Mouse (Mus musculus) thymus, postnatal 14 days (tissue): ENCODE measurements around the gene Skp1a.
"Not testable (repeated sequence)": the region's sequence is repeated elsewhere in the genome, so short reads cannot be mapped to it uniquely, and the experiment has no call there.

Experiments used
- DNase-seq: peaks from one replicate; pipeline ENCODE4 v3.0.0; 2021

Gene Skp1a

DNA sequence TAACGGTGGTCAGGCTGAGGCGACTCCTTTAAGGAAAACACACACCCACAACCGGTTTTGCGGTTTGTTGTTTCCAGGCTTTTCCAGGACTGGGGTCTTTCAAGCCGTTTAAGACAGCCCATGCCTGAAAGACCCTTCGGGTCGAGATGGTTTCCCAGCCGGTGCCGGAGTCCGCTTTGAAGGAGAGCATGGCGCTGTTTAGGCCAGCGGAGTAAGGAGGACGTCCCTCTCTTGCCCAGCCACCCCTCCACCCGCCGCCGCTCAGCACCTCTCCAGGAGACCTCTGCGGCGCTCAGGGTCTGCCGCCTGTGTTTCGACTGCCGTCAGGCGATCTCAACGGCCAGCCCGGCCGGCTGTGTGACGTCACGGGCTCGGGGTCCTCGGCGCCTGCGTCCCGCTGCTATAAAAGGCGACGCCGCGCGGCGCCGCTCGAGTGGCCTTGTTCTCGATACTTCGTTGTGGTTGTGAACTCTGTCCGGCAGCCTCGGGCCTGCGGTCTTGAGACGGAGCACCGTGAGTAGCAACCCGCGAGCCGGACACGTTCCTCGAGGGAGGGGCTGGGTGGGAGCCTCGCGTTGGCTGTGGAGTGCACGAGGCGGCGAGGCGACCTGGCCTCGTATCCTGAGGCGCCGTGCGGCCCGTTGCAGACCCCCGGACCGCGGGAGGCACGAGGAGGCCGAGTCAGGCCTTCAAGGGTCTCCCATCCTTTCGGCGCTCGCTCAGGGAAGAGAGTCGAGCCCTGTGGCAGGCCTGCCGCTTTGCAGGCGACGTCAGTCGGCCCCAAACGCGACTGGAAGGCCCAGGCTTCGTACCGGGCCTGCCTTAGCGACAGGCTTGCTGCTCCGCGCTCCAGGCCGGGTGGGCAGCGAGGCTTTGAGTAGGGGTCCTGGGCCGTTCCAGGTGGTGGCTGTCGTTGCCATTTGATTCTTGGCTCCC is at the start of gene Skp1a:
Skp1a (plus strand) TSS at position 390 of the 936 bp plus-strand sequence.
- DNase-seq = peak; percentile 92

DNA sequence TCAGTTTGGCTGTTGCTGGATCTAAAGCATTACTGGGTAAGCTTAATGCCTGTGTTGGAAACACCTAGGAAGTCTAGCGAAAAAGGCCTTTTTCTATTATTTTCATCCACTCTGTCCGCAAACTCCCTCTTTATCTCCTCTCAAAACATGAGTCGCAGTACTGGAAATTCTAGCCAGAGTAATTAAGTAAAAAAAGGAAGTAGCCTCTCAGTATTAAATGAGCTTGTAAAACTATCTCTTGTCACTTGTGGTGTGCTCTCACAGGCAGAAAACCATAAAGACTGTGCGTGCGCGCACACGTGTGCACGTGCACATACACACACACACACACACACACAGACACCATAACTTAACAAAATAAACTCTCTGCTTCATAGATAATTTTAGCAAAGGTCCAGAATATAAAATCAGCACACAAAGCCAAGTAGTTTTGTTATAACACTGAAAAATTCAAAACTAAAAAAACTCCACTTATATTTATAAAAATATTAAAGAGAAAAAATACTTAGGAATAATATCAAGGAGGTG is 35.2 kb upstream of the Skp1a start:
- not testable (repeated sequence) for DNase-seq

DNA sequence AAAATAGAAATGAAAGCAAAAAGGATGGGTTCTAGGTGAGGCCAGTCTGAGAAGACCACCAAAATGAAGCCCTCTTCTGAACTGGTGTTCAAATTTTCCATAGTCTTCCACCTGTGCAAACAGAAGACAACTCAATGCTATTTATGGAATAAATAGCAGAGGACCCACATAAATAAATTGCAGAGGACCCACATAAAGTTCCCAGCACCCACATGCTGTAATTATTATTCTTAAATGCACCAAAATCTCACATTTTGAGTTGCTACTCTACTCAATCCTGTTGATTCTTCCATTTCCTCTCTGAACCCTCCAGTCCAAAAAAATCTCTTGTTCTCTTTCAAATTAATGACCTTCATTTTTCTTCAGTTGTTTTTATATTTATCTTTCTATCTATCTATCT is 17.9 kb upstream of the Skp1a start, which contains the start of gene Olfr1371:
Olfr1371 (minus strand) TSS at position 101 of the 400 bp plus-strand sequence.
- no peak for DNase-seq

DNA sequence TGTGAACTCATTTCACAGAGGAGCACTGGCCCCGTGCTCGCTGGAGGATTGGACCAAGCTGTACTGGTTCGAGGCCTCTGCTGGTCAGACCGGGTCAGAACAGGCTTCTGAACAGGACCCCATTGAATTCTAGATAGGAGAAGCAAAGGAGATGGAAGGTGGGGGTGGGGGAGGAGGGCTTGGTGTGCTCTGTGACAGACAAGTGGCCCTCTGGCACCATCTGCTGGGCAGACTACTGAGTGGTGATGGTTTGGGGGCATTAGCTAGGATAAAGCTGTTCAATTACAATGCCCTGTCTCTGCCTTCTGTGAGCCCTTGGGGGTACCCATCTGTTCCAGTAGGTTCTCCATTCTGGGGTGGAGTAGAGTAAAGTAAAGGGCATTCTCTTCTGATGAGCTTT is 11.5 kb upstream of the Skp1a start:
- DNase-seq = peak; percentile 86

DNA sequence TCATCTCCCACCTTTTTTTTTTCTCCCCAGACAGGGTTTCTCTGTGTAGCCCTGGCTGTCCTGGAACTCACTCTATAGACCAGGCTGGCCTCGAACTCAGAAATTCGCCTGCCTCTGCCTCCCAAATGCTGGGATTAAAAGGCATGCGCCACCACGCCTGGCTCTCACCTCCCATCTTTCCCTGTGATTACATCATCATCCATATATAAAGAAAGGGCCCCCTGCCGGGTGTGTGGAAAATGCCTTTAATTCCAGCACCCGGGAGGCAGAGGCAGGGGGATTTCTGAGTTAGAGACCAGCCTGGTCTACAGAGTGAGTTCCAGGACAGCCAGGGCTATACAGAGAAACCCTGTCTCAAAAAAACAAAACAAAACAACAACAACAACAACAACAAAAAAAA is 9.9 kb upstream of the Skp1a start:
- not testable (repeated sequence) for DNase-seq

DNA sequence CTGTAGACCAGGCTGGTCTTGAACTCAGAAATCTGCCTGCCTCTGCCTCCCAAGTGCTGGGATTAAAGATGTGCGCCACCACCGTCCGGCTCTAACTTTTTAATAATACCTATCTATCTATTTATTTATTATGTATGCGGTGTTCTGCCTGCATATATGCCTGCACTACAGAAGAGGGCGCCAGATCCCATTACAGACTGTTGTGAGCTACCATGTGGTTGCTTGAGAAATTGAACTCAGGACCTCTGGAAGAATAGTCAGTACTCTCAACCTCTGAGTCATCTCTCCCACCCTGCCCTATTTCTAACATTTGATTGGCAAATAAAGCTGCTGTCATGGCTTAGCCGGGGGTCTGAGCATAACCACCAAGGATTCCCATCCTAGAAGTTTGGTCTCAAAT is 8.9 kb upstream of the Skp1a start:
- peak; percentile 64 for DNase-seq

DNA sequence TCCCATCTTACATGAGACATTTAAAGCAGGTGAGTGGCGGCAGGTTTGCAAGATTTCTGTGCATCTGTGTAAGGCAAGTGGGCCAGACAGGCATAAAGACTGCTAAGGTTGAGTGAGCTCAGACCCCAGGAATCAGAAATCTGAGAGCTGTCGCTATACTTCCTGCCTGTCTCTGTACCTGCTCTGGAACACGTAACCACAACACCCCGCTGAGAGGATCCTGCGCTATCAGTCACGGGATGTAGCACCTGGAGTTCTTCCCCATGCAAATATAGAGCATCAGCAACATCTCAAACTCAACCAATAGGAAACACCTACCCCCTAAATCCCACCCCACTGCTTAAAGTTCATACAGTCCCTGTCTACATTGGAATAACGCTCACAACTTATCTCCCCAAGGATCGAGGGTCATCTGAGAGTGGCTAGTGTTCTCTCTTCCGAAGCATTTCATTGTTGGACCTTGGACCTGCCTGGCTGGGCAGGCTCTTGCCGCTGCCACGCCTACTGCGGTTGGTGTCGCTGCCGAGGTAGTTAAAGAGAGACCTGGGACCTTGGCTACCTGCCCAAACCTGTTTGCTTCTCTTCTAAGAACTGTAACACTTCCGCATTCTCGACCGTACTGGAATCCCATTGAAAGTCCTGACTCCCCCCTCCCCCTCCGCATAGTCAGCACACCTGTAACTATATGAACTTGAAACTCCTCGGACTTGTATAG is 7.7 kb upstream of the Skp1a start:
- peak; percentile 67 for DNase-seq

DNA sequence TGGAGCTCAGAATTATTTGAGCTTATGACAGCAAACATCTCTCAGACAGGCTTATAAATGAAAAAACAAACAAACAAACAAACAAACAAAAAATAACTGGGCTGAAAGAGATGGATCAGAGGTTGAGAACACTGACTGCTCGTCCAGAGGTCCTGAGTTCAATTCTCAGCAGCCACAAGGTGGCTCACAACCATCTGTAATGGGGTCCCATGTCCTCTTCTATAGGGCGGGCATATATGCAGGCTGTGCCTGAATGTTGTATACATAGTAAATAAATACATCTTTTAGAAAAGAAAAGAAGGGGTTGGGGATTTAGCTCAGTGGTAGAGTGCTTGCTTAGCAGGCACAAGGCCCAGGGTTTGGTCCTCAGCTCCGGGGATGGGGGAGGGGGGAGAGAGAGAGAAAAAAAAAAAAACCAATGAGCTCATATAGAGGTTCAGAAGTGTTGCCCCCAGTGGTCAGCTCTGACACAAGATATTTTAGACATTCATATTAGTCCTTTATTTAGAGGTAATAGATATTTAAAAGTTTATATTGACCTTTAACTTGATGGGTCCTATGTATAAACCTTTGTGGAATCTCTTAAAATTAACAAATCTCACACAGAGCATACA is 5.7 kb upstream of the Skp1a start:
- DNase-seq = peak; percentile 61

DNA sequence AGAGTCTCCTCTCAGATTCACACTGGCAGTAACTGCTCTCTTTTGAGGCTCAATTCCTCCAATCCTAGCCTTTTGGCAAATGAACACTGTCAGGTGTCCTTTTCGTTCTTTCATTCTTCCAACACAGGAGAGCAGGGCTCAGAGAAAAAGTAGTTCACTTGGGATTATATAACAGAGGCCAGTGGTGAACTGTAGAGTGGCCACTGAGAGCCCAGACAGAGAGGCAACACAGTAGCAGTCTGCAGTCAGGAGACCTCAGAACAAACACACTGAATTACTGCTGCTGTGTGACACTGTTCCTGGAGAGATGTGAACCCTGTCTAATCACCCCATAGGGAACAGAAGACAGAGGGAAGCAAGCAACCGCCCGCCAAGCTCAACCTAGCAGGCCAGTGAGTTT is 4.7 kb upstream of the Skp1a start:
- DNase-seq = no peak

DNA sequence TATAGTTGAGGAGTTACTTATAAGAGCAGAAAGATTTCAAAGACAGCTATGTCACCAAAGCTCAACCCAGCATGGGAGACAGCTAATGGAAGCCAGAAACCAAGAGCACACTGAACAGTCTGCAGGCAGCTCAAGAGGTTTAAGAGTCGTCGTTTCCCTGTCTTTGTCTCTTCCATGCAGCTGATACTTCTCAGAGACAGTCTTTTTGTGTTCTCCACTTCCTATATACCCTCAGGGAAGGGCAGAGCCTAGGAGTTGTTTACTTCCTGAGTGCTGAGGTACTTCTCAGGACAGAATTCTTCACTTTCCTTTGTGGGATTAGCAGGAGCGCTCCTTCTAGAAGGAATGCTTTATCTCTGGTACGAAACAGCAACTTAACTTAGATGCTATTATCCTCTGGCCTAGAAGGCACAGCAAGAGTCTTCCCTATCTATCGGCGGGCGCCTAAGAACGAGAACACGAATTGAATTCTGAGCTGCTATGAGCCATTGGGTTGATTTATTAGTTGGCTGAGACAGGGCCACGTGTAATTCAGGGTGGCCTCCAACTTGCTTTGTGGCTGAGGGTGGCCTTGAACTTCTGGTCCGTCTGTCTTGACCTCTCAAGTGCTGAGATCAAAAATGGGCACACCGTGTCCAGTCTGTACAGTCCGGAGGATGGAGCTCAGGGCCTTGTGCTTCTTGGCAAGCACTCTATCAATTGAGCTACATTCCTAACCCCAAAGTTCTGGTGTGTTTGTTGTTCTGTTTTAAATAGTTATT is 4.1 kb upstream of the Skp1a start:
- no peak for DNase-seq

DNA sequence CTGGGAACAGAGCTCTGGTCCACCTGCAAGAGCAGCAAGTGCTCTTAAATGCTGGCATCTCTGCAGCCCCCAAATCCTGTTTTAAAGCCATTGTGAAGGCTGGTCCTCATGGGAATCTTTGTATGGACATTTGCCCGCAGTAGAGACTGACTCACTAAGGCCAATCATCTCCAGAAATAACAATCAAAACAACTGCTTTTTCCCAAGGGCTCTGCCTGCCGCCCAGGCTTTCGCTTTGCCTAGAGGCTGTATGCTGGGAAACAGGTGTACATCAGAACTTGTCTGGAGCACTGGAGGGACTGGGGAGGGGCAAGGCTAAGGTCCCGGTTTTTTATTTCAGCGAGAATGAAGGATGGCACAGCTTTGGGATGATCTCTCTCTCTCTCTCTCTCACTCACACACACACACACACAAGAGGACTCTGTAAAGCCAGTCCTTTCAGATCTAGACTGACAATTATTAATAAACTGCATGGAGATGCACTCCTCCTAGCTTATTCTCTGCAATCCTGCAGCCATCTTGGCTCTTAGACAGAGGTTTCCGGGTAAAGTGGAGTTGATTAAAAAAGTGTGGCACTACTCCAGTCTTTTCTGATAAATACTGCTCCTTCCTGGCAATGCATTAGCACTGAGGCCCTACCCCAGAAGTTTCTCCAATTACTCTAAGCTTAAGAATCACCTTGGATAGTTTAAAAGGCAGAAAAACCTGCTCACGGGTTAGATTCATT is 2.9 kb upstream of the Skp1a start:
- no peak for DNase-seq

DNA sequence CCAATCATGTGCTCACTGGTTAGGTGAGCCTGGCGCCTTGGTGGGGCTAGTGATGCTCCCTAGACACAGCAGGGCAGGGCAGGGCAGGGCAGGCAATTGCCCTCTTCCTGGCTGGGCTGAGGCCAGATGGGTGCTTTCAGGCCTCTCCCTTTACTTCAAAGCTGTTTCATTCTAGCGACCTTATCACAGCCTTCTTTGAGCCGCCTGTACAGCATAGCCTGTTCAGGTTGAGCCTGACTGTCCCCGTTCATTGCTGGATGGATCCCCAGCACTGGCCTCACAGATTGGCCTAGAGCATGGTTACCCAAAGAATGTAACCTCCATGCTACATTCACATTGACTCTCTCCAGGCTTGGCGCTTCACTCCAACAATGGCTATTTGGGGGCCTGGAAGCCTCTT is 1.1 kb upstream of the Skp1a start:
- DNase-seq = no peak

DNA sequence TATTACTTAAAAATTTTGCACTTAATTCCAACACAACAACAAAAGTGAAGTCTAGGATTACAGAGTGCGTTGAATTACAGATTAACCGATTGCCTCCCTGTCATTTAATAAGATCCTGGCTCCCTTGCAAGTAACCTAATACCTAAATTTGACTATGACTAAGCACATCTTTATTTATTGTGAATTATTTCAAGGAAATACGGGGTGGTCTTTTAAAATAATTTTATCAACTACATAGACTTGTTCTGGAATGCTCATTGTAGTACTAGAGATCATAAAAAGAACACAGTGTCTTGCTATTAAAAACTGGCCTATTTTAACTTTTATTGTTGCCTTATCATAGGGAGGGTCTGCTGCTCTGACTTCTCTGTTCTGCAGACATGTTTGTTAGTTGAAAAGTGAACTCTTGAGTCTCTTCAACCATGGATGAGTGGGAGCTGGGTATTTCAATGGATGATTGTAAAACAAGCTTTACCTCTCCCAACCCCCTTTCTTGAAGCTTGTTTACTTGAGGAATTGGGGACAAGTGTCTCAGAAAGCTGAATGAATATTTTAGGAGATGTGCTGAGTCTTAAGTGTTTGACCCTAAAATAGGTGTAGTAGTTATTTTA is 1.4 kb downstream of the Skp1a start:
- DNase-seq = no peak

DNA sequence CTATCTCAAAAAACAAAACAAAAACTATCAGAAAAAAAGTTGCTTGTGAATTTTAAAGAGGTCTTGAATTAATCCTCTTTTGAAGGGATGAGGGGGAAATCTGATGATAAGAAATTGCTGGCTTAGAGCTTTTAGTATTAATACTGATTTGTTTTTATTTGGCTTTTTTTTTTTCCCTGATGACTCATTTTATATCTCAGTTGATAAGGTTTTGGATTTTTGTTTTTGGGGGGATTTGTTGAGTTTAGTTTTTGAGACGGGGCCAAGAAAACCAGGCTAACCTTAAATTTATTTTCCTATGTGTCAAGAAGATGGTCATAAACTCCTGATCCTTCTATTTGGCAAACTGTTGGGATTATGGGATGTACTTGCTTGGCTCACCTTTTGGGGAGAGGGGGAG is 2.1 kb downstream of the Skp1a start:
- DNase-seq = no peak

DNA sequence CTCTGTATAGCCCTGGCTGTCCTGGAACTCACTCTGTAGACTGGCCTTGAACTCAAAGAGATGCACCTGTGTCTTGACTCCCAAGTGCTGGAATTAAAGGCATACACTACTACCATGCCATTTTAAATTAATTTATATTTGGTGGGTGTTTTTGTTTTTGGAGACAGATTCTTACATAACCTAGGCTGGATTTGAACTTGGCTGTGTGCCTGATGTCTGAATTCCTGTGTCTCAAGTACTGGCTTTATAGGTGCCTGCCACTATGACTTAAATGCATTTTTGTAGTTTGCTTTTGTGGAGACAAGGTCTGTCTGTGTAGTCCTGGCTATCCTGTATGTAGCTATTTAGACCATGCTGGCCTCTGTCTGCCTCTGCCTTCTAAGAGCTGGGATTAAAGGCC is 2.7 kb downstream of the Skp1a start:
- peak; percentile 1 for DNase-seq

DNA sequence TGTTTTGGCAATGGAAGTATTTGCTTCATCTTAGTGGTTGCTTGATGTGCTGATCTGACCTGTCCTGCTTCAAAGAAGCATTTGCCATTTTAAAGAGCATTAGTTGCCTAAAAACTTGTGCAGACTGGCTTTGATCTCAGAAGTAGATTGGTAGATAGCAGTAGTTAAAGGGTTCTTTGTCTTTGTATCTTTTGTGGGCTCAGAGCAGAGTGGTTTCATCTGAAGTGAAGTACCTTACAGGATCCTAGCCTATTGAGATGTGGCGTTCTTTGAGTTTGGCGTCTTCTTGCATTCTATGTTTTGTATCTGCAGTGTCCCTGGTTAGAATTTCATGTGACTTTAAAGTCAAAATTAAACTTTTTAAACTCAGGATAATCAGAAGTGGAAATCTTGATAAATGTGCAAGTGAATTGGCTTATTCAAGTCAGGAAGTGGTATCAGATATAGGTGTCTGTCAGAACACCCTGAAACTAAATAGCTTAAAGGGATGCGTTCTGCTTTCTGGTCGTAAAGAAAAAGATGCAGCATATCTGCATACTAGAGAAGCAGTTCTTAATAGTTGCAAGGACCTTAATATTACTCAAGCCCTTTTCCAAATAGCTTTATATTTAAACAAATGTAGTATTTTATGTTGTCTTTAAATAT is 9.2 kb downstream of the Skp1a start:
- DNase-seq = no peak

DNA sequence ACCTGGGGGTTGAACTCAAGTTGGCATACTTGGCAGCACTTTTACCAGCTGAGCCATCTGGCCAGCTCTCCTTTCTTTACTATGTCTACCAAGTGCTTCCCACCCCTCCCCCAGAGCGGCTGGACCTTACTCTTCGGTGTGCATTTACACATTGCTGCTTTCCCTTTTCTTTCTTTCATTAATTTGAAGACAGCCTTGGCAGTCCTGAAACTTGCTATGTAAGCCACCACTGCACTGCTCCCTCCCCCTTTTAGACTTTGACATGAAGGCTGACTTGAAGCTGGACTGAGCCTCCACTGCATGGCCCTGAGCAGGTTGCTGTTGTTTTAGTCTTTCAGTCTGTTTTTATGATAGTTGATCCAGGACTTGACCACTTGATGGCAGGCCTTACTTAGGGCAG is 17.7 kb downstream of the Skp1a start:
- DNase-seq = peak; percentile 10

DNA sequence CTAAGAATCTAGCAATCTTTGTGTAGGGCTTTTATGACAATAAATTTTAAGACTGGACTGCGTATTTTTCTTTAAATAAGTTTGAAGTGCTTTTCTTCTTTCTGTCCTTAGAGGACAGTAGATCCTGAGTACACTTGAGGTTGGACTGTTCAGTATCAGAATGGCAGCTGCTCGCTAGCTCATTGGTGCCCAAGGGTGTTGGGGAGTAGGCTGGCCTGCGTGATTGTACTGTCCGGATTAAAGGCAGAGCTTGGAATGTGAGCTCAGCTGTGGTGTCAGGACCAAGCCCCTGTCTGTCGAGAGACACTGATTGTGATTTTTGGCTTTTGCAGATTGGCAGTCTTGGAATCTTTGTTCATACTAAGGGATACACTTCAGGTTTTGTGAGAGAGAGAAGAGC is 20.0 kb downstream of the Skp1a start:
- peak; percentile 35 for DNase-seq

DNA sequence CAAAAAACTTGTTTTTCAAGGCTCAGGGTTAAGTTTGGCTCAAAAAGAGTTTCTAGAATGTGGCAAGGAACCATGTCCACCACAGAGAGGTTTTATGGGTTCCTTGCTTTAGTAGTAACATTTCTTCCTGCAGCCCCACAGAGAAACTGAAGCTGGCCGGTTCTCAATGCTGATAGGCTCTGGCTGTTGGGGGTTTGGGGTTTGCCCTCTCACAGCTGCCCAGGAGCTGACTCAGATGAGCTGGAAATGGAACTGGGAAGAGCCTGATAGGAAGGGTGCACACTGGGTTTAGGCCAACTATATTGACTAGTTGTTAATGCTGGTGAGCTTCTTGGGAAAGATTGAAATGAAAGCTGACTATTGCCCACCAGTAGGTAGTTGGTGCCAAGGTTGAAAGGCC is 20.9 kb downstream of the Skp1a start:
- DNase-seq = peak; percentile 27

DNA sequence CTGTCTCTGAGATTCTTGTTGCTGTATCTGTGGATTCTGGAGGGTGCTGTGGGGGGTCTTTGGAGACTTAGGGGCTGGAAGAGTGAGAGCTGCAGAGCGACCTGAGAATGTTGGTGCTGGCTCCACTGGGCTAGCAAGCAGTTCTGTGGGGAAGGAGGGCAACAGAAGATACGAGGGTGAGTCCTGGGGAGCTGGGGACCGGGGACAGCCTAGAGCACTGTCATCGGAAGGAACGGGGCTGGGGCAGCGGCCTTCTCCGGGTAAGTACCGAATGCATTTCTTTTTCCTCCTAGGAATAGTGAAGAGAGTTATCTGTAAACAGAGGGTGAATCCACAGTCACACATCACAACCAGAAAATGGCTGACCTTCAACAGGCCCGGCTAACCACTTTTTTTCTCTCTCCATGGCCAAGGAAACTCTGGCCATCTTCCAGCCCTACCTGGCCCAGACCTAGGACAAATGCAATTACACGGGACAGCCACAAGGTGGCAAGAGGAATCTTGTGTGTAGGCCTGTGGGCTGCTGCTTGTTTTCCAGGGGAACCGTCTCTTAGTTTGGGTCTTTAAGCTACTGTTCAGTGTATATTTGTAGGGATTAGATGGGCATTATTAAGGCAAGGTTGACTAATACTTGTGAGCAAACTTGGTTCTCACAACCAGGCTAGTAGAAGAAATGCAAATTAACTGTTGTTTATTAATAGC is 22.0 kb downstream of the Skp1a start:
- peak; percentile 63 for DNase-seq
